Mouse (Mus musculus): ENCODE results near the gene Abhd10.

Abhd10 gene

DNA sequence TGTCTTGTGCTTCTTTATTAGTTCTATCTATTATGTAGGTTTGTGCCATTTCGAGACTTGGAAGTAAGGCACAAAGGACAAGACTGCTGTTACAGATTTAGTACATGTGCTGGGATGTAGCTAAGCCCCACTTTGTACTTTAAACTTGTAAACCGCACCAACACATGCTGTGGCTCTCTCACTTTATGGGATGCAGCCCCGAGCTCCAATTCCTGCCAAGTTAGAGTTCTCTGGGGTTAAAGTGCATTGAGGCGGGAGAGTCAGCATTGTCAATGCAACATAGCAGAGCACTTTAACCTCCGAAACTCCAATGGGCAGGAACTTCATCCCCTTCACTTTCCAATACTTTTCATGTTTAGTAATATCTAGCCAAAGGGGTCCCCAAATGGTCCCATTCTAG is 13.6 kb downstream of the Abhd10 start:
- in situ Hi-C loops (cut with MboI; ENCODE audit: low sequenced_read_pairs) = no loop called here

DNA sequence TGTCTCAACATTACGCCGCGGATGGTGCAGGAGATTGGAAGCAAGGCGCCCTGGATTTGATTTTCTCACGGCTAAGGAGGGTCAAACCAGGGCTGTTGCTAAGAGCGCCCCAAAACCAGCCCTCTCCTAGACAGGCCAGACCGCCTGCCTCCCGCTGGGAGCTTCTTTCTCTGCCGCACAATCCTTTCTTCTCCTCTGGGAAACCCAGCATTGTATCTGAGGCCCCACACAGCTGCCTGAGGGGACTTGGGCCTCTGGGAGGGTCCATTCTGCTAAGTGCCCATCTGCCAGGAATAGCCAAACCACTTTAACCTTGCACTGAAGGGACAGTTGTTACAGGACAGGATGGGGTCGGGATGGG is 18.0 kb downstream of the Abhd10 start:
- in situ Hi-C loops (cut with MboI; ENCODE audit: low sequenced_read_pairs) = no loop called here

DNA sequence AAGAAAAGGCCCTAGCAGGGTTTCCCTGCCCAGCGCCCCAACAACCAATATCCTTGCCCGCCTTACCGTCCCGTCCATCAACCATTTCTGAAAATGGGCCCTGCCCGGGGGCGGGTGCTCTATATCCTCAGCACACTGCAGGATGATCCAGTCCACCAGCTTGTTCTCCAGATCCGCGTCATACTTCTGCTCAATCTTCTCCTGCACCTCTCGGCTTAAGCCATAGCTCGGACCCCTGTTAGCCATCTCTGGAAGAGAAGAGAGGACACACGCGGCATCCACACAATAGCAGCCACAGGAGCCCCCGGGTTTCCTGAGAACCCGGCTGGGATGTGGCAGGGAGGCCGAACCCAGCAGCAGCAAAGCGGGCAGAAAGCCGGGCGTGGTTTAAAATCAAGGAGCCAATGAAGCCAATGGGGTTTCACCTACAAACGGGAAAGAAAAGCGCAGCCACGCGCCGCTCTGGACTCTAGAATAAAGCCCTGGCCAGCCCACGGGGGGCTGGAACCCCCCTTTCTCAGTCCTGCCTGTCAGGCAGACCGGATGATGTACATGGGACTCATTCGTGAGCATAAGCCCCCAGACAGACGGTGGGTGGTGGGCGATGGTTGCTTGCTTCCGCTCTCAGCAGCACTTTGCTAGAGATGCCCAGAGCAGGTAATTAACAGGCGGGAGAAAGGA is 18.6 kb downstream of the Abhd10 start, which contains the start of gene Tagln3:
Tagln3 (minus strand) TSS at position 548 of the 681 bp plus-strand sequence.
- in situ Hi-C loops (cut with MboI; ENCODE audit: low sequenced_read_pairs) = no loop called here

DNA sequence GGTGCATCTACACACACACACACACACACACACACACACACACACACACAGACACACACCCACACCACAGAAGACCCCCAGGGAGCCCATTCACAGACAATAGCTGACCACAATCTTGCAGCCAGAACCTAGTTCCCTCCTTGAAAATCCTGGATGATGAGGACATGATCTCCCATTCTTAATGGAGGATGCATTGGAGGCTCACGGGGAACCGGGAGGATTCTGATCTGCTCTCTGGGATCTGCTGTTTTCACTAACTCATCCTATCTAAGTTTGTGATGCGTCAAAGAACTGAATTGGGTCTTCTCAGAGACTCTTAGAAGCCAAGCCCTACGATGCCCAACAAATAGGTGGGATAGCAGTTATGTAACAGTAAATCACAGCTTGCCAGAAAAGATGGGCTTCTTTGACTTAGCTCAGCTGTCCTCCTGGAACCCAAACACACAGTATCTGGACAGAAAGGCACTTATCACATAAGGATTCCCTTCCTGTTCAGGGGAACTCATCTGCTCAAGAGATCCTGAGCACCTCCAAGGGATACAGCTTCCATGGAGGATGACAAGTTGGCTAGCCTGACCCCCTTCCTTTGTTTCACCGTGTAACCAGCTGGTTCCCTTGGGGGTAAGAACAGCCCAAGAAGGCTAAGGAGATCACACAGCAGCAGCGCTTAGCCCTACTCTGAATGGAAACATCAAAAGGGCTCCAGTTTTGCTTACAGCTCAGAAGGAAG is 19.4 kb downstream of the Abhd10 start:
- in situ Hi-C loops (cut with MboI; ENCODE audit: low sequenced_read_pairs) = no loop called here

DNA sequence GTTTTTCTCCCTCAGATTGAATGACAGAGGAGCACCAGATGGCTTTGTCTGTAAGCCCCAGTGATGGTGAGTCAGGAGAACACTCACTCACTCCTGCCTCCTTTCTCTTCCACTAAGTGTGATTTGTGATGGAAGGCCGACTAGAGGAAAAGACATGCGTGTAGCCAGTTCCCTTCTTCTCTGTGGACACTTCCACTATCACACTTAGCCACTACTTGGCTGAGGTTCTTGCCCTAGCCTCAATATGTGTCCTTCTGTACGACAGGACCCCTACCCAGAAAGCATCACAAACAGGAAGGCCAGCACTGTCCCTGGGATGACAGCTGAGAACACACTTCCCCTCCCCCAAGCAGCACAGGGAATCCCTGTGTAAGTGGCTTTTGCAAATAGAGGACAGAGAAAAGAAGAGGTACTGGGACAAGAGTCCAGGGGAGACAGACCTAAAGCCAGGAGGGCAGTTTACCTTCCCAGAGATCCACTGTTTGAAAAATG is 20.2 kb downstream of the Abhd10 start:
- in situ Hi-C loops (cut with MboI; ENCODE audit: low sequenced_read_pairs) = no loop called here

DNA sequence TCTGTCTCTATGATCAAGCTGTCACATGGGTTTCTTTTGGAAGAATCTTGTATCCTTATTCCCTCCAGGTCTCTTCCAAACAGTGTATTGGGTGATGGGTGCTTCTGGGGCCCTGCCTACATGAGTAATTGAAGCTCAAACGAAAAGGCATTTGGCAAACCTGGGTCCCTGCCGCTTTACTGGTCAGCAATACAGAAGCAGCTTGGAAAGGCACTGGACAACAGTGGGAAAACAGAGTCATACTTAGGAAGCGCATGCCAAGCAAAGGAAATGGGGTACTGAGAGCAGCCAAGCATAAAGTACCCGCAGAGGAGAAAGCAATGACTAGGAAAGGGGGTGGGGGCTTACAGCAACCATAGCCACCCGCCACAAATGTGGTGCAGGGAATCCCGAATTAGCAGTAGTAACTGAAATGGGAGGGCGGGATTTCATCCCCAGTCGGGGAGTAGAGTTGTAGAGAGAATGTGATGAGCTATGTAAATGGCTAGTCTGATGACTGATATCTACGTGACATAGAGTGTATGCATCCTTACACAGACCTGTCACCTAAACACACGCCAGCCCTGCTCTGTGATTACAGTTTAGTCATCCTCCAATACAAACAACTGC is 22.6 kb downstream of the Abhd10 start:
- in situ Hi-C loops (cut with MboI; ENCODE audit: low sequenced_read_pairs) = no loop called here

DNA sequence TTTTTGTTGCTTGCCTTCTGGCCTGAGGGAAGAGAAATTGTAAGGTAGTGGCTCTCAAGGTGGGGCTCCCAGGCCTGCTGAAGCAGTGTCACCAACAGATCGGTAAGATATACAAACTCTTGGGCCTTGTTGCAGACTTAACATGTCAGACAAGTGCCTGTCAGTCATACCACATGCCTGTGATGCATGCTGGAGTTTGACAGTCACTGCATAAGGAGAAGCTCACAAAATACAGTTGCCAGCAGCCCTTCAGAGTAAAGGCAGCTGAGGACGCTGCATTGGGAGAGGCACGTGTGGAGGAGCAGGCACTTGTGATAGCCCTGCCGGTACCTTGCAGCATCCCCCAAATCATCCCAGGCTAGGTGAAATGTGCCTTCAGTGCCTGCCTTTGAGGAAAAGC is 24.5 kb downstream of the Abhd10 start:
- in situ Hi-C loops (cut with MboI; ENCODE audit: low sequenced_read_pairs) = no loop called here

DNA sequence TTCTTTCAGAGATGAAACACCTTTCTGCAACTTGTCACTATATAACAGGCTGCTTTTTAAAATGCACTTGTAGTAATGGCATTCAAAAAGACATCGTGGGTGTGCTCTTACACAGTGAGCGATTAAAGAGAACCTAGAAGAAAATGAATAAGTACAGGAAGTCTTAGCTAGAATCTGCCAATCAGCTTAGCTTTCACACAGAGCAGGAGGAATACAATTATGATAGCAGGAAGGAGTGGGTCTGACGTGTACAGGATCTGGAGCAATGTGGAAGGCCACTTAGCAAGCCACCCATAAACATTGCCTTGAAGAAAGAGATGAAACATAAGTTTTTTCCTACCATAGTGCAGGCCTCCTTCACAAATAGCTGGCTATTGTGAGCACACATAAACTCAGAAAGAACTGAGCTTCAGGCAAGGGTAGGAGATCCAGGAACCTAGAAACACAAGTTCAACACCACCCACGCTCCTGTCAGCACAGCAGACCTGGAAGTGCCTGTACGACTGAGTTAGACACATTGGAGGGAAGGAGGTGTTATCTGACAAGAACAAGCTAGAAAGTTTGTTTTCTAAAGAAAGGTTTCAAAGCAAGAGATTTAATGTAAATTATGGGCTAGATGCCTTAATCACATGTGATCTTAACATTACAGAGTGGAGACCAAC is 28.1 kb downstream of the Abhd10 start:
- in situ Hi-C loops (cut with MboI; ENCODE audit: low sequenced_read_pairs) = no loop called here

DNA sequence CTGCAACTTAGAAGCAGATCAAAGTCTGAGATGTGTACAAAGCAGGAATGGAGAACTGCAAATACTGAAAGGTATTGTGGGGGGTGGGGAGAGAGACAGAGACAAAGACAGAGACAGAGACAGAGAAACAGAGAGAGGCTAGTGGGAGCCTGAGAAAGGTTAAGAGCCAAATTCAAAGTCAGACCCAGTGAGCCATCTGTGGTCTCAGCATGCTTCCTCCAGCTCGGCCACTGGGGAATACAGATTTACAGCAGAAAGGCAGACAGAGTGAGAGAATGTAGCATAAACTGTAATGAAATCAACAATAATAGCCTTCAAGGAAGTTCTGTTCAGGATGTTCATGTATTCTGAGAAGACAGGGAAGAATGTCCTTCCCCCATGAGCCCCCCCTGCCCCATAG is 28.9 kb downstream of the Abhd10 start:
- in situ Hi-C loops (cut with MboI; ENCODE audit: low sequenced_read_pairs) = no loop called here

DNA sequence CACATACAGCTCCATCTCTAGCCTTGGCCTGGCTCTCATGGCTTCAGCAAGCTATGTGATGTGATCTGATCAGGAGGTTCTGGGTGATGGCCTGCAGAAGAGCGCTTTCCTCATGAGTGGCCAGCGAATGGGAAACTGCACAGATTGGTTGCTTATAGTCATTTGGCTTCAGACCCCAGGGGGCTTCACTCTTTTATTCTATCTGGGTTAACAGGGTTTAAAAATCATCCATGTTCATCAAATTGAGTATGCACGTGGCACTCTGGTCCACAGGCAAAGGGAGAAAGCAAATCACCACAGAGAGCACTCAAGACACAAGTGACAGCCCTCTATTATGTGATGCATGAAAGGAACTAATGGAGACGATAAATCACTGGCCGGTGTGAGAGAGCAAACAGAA is 29.5 kb downstream of the Abhd10 start:
- in situ Hi-C loops (cut with MboI; ENCODE audit: low sequenced_read_pairs) = no loop called here

DNA sequence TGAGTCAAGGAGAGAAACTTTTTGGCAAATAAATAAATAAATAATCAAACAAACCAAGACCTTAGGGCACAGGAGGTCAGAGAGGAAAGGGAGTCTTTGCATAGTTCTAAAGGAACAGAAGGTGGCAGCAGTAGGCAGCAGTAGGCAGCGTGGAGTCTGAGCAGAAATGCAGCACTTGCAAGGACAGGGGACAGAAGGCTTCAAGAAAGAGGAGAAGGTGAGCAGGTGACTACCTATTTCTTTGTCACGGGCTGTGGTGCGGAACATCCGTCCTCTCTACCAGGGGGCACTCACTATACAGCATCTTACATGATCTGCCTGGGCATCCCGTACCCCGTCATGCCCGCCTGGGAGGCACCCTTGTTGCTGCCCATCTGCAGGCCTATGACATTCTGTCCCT is 31.5 kb downstream of the Abhd10 start:
- in situ Hi-C loops (cut with MboI; ENCODE audit: low sequenced_read_pairs) = no loop called here

DNA sequence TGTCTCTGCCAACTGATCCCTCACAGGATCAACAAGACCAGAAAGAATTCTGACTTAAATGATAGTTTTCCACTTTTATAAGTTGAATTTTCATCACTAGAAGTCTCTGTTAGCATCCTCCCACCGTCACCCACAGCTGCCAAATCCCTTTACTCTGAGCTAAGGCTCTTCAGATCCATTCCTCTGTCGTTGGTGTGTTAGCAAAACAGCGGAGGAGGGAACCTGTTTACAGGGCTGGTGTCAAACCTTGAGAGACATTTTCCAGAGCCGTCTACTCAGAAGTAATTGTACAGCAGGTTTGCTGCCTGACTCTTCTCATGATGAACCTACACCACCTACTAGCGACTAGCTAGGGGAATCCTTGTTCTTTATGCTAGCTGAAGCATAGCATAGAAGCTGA is 43.5 kb downstream of the Abhd10 start:
- in situ Hi-C loops (cut with MboI; ENCODE audit: low sequenced_read_pairs) = no loop called here

DNA sequence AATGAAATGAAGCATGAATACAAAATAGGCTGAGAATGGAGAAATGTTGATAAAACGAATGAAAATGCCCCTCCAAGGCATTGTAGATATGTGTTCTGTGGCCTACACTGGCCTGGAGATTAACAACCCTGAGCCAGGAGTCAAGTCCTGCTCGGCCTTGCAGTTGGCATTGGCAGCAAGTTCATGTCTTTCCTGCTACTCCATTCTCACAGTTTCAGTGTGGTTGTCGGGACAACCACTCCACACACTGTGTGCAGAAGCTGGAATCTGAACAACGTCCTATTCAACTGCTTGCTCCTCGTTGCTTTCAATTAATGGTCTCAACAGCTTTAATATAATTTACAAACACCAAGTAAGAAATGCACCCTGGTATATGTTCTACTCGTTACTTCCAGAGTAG is 44.8 kb downstream of the Abhd10 start:
- in situ Hi-C loops (cut with MboI; ENCODE audit: low sequenced_read_pairs) = no loop called here

DNA sequence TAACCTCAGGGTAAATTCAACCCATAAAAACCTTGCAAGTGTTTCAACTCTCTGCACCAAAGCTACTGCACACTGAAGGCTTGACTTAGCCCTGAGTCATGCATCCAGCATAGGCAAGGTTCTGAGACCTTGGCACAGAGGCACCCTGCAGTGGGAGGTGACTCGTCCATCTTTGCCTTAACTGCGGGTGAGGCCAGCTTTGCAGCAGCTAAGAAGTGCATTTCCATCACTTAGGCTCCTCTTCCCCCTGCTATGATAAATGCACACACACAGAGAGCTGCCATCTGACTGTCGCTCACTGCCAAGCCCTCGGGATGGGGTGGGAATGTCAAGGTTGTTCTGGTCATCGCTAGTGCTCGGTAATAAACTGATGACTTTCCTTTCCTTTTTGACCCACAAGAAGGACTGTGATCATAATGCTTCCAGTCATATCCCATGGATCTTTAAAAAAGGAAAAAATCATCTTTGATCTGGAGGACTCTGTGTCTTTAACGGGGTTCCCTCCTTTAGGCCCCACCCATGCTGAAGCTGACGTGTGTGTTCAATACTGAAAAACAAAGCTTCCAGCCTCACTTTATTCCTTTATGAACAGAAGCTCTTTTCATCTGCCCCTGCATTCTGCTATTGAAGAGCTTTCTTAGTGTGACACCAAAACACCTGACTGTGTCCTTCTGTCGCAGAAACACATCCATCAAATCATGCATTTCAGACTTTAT is 47.2 kb downstream of the Abhd10 start:
- in situ Hi-C loops (cut with MboI; ENCODE audit: low sequenced_read_pairs) = no loop called here

DNA sequence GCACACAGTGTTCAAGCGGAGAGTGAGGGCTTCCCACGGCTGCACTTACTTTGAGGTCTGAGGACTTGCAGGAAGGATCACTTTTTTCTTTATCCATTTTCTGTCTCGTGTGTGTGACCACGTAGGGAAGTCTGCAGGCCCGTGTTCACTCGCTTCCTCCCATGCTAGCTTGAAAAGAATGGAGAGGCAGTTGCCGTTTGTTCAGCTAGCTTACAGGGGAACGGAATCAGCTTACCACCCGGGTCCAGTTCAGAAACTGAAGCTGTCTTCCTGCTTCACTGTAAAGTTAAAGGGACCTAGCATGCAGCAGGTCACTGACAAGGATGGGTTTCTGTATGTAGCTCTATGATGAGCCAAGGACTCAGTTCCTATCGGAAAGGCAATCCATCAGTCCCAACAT is 49.2 kb downstream of the Abhd10 start, which contains the start of gene Tmprss7:
Tmprss7 (minus strand) TSS at position 101 of the 400 bp plus-strand sequence.
- in situ Hi-C loops (cut with MboI; ENCODE audit: low sequenced_read_pairs) = no loop called here

DNA sequence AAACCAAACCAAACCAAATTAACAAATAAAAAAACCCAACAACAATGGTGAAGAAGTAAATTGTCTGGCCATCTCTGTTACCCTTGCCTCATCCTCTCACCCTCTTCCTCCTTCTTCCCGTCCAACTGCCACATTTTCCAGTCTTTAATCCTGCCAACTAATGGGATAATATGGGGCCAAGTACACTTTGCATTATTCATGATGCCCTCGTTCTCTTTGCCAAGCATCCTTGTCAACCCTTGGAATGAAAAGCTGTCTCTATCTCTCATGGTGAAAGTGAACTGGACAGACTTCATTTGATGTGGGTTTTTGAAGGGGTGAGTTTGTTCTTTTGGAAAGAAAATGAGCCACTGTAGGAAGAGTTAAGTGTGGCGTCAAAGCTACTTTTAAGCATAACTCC is 49.9 kb downstream of the Abhd10 start:
- in situ Hi-C loops (cut with MboI; ENCODE audit: low sequenced_read_pairs) = no loop called here

DNA sequence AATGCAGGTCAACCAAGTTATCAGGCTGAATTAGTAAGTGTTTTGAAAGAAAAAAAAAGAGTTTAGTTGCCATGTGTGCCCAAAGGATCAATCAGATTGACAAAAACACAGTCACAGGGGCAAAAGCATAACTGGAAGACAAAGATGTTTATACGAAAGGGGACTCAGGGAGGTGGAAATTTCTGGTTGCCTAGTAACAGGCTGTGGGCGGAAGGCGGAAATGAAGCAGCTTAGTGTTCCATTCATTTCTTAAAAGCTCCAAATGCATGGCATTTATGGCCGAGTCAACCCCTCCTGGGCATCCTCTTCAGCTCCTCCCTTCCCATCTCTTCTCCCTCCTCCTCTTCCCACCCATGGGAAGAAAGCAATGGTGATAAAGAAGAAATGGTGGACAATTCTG is 52.6 kb downstream of the Abhd10 start:
- in situ Hi-C loops (cut with MboI; ENCODE audit: low sequenced_read_pairs) = no loop called here

DNA sequence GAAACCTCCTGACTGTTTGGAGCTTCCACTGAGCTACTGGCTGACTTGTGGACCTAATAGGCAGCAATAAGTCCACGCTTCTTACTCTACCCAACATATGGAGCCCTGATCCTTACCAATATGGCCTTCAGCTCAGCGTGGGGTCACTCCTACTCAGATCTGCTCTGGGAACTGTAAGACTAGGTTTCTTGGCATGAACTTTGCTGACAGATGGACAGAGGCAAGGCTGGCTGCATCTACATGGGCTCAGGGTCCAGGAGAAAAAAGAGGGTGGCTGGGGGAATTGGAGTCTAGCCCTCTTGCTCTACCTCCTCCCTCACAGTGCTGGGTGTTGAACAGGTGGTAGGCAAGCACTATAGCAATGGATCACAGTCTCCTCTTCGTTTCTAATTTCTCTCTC is 55.9 kb downstream of the Abhd10 start:
- in situ Hi-C loops (cut with MboI; ENCODE audit: low sequenced_read_pairs) = loop anchor here (10.0 kb wide), 1 partner anchor 278 kb away; no protein-coding TSS in a partner anchor

DNA sequence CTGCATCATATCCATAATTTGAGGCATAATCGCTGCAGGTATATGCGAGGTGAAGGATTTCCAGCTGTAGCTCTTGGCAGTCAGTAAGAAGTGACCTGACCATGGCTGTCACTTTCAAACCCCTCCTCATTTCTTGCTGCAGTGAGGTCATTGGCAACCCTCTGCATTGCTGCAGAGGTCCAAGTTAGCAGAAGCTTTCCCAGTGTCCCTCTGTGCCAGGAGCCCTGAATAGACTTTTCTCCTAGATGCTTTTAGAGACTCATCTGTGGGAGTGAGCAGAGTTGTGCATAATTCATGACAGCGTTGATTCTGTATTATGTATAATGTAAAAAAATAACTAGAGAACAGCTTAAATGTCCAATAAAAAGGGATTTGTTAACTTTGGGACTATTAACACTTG is 57.5 kb downstream of the Abhd10 start:
- in situ Hi-C loops (cut with MboI; ENCODE audit: low sequenced_read_pairs) = loop anchor here (10.0 kb wide), 1 partner anchor 280 kb away; no protein-coding TSS in a partner anchor

DNA sequence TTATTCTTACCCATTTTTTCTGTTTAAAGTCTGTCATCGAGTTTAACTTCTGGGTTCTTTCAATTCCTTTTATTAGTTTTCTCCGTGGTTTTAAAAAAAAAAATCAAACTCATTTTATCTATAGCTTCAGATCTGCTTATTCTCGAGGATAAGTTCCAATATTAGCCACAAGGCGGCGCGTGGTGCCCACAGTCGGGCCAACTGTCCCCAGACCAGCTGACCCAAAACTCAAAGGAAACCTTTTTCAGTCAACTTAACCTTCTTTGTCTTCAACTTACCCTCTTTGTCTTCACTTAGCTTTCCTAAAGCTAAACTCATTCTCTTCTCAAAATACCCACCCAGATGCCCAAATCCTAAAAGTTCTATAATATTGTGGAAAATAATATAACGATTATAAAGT is 57.9 kb downstream of the Abhd10 start:
- in situ Hi-C loops (cut with MboI; ENCODE audit: low sequenced_read_pairs) = loop anchor here (10.0 kb wide), 1 partner anchor 280 kb away; no protein-coding TSS in a partner anchor

Data from CH12F3 (cell line).